Mouse (Mus musculus): Measurements from ENCODE around the gene Ulk4.

- TF ChIP-seq POLR2A (IDR thresholded peaks at IDR 0.05; ENCODE audit: insufficient read depth, low read depth, low read length) (no peak), CTCF (IDR thresholded peaks at IDR 0.05) (no peak)
Observed at GRCm38 (mm10) chr9:121293187-121293586, 16.2 kb upstream of the Ulk4 start.
